Mouse (Mus musculus) CD4-positive, CD25-positive, alpha-beta regulatory T cell, adult 9 weeks (primary cell): ENCODE data around the gene Galns. TPM values are rescaled to one million over a fixed set of nuclear protein-coding genes. Genes with fewer than 3 reads are reported as not detected.

Experiments used
- polyA plus RNA-seq: library from polyadenylated mRNA; unstranded; fragments of 100-300 nt; shearing (Covaris generic); gene quantifications from one replicate; pipeline ENCODE4 v1.2.1, GENCODE M21; 2017

Gene Galns
- polyA plus RNA-seq = 17.2 TPM

GRCm38 (mm10) chr8:122611295-122612133 is at the start of gene Galns, which contains the start of gene Trappc2l:
Gene Galns, minus strand, starts transcription at chr8:122611463.
Gene Trappc2l, plus strand, starts transcription at chr8:122611640.

GRCm38 (mm10) chr8:122622727-122623126 is 11.5 kb upstream of the Galns start, which contains the start of gene Pabpn1l:
Gene Pabpn1l, minus strand, starts transcription at chr8:122622739.

GRCm38 (mm10) chr8:122576648-122577022 is 34.6 kb downstream of the Galns start, which contains the start of gene Aprt:
Gene Aprt, minus strand, starts transcription at chr8:122576909.

GRCm38 (mm10) chr8:122567361-122568108 is 43.7 kb downstream of the Galns start, which contains the start of gene Cdt1:
Gene Cdt1, plus strand, starts transcription at chr8:122568015.

GRCm38 (mm10) chr8:122551265-122552051 is 59.8 kb downstream of the Galns start, which contains the start of gene Piezo1:
Gene Piezo1, minus strand, starts transcription at chr8:122551329.

Other genes with a start within 250 kb of the Galns start
- gene Zc3h18, start 234.9 kb downstream of the Galns start, polyA plus RNA-seq = 53.9 TPM
- gene Il17c, start 189.4 kb downstream of the Galns start, polyA plus RNA-seq = 0.92 TPM
- 1,044 TPM for gene Cyba, start 178.5 kb downstream of the Galns start, polyA plus RNA-seq
- 29.2 TPM for gene Mvd, start 168.0 kb downstream of the Galns start, polyA plus RNA-seq
- 5.2 TPM for gene Snai3, start 150.7 kb downstream of the Galns start, polyA plus RNA-seq
- 29.5 TPM for gene Rnf166, start 135.4 kb downstream of the Galns start, polyA plus RNA-seq
- 70.3 TPM for gene Ctu2, start 135.3 kb downstream of the Galns start, polyA plus RNA-seq
- 5.2 TPM for gene Piezo1, start 60.1 kb downstream of the Galns start, polyA plus RNA-seq
- gene Cdt1, start 43.4 kb downstream of the Galns start, polyA plus RNA-seq = 11.4 TPM
- 264 TPM for gene Aprt, start 34.6 kb downstream of the Galns start, polyA plus RNA-seq
- 55.9 TPM for gene Trappc2l, start 177 bp upstream of the Galns start, polyA plus RNA-seq
- gene Pabpn1l, start 11.3 kb upstream of the Galns start, polyA plus RNA-seq = not detected
- gene Cbfa2t3, start 87.6 kb upstream of the Galns start, polyA plus RNA-seq = 0.09 TPM
- gene Acsf3, start 164.0 kb upstream of the Galns start, polyA plus RNA-seq = 7.7 TPM
- not detected for gene Cdh15, start 236.5 kb upstream of the Galns start, polyA plus RNA-seq